ENCODE assay signal across 22 mouse cellular contexts in the genomic region with DNA sequence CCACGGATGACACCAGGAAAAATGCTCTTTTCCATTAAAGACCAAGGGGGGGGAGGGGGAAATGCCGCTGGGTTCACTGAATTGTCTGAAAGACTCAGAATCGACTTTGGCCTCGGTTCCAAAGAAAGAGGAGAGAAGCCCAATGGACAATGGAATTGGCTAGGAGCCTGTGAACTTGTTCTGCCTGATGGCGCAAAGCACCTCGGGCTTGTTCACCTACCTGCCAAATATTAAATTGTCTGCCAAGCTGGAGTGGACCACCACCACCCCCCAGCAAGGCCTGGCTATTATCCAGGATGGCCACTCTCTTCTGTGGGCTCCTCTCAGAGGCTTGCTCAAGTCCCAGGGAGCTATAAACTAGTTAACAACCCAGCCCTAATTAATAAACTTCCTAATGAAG.
DNase-seq lines count a peak whose midpoint lies in the region; ATAC-seq and TF ChIP-seq lines count a peak whose summit lies in the region.
"Had no signal": no experiment of that assay in that cellular context is flagged by ENCODE, and none has a peak within 500 bp of the region (broad histone marks: within the 10 kb centered on the region; RNA-seq: fewer than 3 reads in every experiment).

No protein-coding gene starts in this region.

- H3K9me3 ChIP-seq in forebrain, embryonic 16.5 days (ENCODE audit: control insufficient read depth, low read length), result no peaks in the 10 kb centered on the region
- H3K9me3 ChIP-seq in forebrain, embryonic 10.5 days, result no peaks in the 10 kb centered on the region
- no peaks in the 10 kb centered on the region for H3K9me3 ChIP-seq in intestine, postnatal 0 days (ENCODE audit: control insufficient read depth)
- H3K9me3 ChIP-seq in intestine, embryonic 16.5 days (ENCODE audit: control insufficient read depth, low read length), result no peaks in the 10 kb centered on the region
- H3K9me3 ChIP-seq: embryonic facial prominence, embryonic 15.5 days; intestine, embryonic 15.5 days; liver, embryonic 15.5 days; neural tube, embryonic 13.5 days had no signal

- H3K9ac ChIP-seq in forebrain, embryonic 16.5 days (replicated peaks; ENCODE audit: low read depth, low read length), result no peak overlapping the region
- H3K9ac ChIP-seq in intestine, postnatal 0 days (ENCODE audit: low read depth, low read length), result no peak overlapping the region
- no peak overlapping the region for H3K9ac ChIP-seq in intestine, embryonic 16.5 days (ENCODE audit: low read depth, low read length)
- H3K9ac ChIP-seq: embryonic facial prominence, embryonic 15.5 days; intestine, embryonic 15.5 days; liver, embryonic 15.5 days; neural tube, embryonic 13.5 days had no signal

- TF ChIP-seq CTCF in intestine, postnatal 0 days (IDR thresholded peaks at IDR 0.05; ENCODE audit: low read depth), result no peak

- ATAC-seq in forebrain, embryonic 16.5 days, result peak; percentile 66
- no peak for ATAC-seq in intestine, postnatal 0 days
- ATAC-seq in intestine, embryonic 16.5 days, result no peak
- ATAC-seq: intestine, embryonic 15.5 days; lung, postnatal 0 days had no signal

- no peak for DNase-seq in forebrain, embryonic 10.5 days (ENCODE audit: extremely low spot score, low spot score)
- peak; percentile 6 for DNase-seq in NIH3T3 (ENCODE audit: low read depth)
- peak; percentile 14 for DNase-seq in ovary, postnatal 14 days (ENCODE audit: low spot score)
- DNase-seq in layer of hippocampus, postnatal 36 days, result no peak
- DNase-seq: adrenal gland, postnatal 36 days; cerebellum, adult 9-11 months; embryo, embryonic 11 days; gastrocnemius, postnatal 14 days; kidney, postnatal 25 days; layer of hippocampus, adult 9-11 months; retina, postnatal 1 day; right cerebral cortex, postnatal 4 days; thymus, adult 18-20 months had no signal

- H3K4me3 ChIP-seq in forebrain, embryonic 16.5 days (replicated peaks; ENCODE audit: low read length), result no peak overlapping the region
- H3K4me3 ChIP-seq in forebrain, embryonic 10.5 days, result no peak overlapping the region
- H3K4me3 ChIP-seq in intestine, postnatal 0 days (ENCODE audit: low read depth, low read length), result no peak overlapping the region
- no peak overlapping the region for H3K4me3 ChIP-seq in intestine, embryonic 16.5 days (ENCODE audit: low read length)
- H3K4me3 ChIP-seq: embryonic facial prominence, embryonic 15.5 days; intestine, embryonic 15.5 days; liver, embryonic 15.5 days; megakaryocyte, embryonic 14.5 days; neural tube, embryonic 13.5 days had no signal

- H3K4me1 ChIP-seq in forebrain, embryonic 16.5 days (replicated peaks; ENCODE audit: control insufficient read depth, insufficient read depth, low read length), result 0 out of 2 replicates have a peak, but pooled peaks cover 5% of the 10 kb centered on the region
- no peaks in the 10 kb centered on the region for H3K4me1 ChIP-seq in forebrain, embryonic 10.5 days
- no peaks in the 10 kb centered on the region for H3K4me1 ChIP-seq in intestine, postnatal 0 days (replicated peaks; ENCODE audit: control insufficient read depth, insufficient read depth, low read length)
- H3K4me1 ChIP-seq in intestine, embryonic 16.5 days (ENCODE audit: control insufficient read depth, insufficient read depth, low read length), result no peaks in the 10 kb centered on the region
- H3K4me1 ChIP-seq: embryonic facial prominence, embryonic 15.5 days; intestine, embryonic 15.5 days; liver, embryonic 15.5 days; megakaryocyte, embryonic 14.5 days; neural tube, embryonic 13.5 days had no signal

- 52% methylated on average over 6 of the region's 6 CpGs for WGBS in forebrain, embryonic 16.5 days
- 90% methylated on average over 6 of the region's 6 CpGs for WGBS in forebrain, embryonic 10.5 days
- WGBS in intestine, postnatal 0 days, result 88% methylated on average over 6 of the region's 6 CpGs
- 76% methylated on average over 6 of the region's 6 CpGs for WGBS in intestine, embryonic 16.5 days

- H3K27me3 ChIP-seq in forebrain, embryonic 16.5 days (replicated peaks; ENCODE audit: control insufficient read depth, insufficient read depth, low read length), result no peaks in the 10 kb centered on the region
- H3K27me3 ChIP-seq in forebrain, embryonic 10.5 days (ENCODE audit: poor library complexity, severe bottlenecking), result no peaks in the 10 kb centered on the region
- H3K27me3 ChIP-seq in intestine, postnatal 0 days (replicated peaks; ENCODE audit: control insufficient read depth, insufficient read depth, low read length), result no peaks in the 10 kb centered on the region
- H3K27me3 ChIP-seq in intestine, embryonic 16.5 days (replicated peaks; ENCODE audit: control insufficient read depth, insufficient read depth, low read length), result no peaks in the 10 kb centered on the region
- H3K27me3 ChIP-seq: embryonic facial prominence, embryonic 15.5 days; intestine, embryonic 15.5 days; liver, embryonic 15.5 days; megakaryocyte, embryonic 14.5 days; neural tube, embryonic 13.5 days had no signal

- no peak overlapping the region for H3K4me2 ChIP-seq in forebrain, embryonic 16.5 days (ENCODE audit: low read length)
- H3K4me2 ChIP-seq in intestine, postnatal 0 days (replicated peaks; ENCODE audit: low read depth), result 0 out of 2 replicates have a peak overlapping the region, but pooled peaks have one; percentile 3
- no peak overlapping the region for H3K4me2 ChIP-seq in intestine, embryonic 16.5 days (ENCODE audit: low read depth, low read length)
- H3K4me2 ChIP-seq: embryonic facial prominence, embryonic 15.5 days; intestine, embryonic 15.5 days; liver, embryonic 15.5 days; neural tube, embryonic 13.5 days had no signal

- H3K36me3 ChIP-seq in forebrain, embryonic 16.5 days (ENCODE audit: control insufficient read depth, insufficient read depth), result no peaks in the 10 kb centered on the region
- no peaks in the 10 kb centered on the region for H3K36me3 ChIP-seq in forebrain, embryonic 10.5 days (replicated peaks)
- no peaks in the 10 kb centered on the region for H3K36me3 ChIP-seq in intestine, postnatal 0 days (ENCODE audit: control insufficient read depth, insufficient read depth)
- H3K36me3 ChIP-seq in intestine, embryonic 16.5 days (ENCODE audit: control insufficient read depth, insufficient read depth, low read length), result no peaks in the 10 kb centered on the region
- H3K36me3 ChIP-seq: embryonic facial prominence, embryonic 15.5 days; intestine, embryonic 15.5 days; liver, embryonic 15.5 days; neural tube, embryonic 13.5 days had no signal

- H3K27ac ChIP-seq in forebrain, embryonic 16.5 days (ENCODE audit: low read length), result no peak overlapping the region
- no peak overlapping the region for H3K27ac ChIP-seq in forebrain, embryonic 10.5 days
- H3K27ac ChIP-seq in intestine, postnatal 0 days (ENCODE audit: low read depth, low read length), result no peak overlapping the region
- no peak overlapping the region for H3K27ac ChIP-seq in intestine, embryonic 16.5 days (ENCODE audit: low read length)
- H3K27ac ChIP-seq: embryonic facial prominence, embryonic 15.5 days; intestine, embryonic 15.5 days; liver, embryonic 15.5 days; neural tube, embryonic 13.5 days had no signal

Comparison
In these comparisons a context has a peak if more than half of its experiments do, and no peak if none do; other contexts are left out.
1. DNase-seq: peak in NIH3T3 (single experiment) and ovary, postnatal 14 days (single experiment); none in forebrain, embryonic 10.5 days (single experiment) and layer of hippocampus, postnatal 36 days (0 of 2).